Mouse (Mus musculus) embryonic fibroblast, embryonic 13.5 days (primary cell): ENCODE measurements around the gene Slc13a5.

Experiments
- CTCF ChIP-seq: IDR thresholded peaks from 2 replicates; pipeline ENCODE4 v1.5.1; 2011; ENCODE audit warnings: mild to moderate bottlenecking, control low read depth, low read length, moderate library complexity, borderline replicate concordance; ENCODE audit not compliant: insufficient read depth
- POLR2A ChIP-seq: IDR thresholded peaks from 2 replicates; pipeline ENCODE4 v1.6.1; 2011; ENCODE audit warnings: low read depth, mild to moderate bottlenecking, control low read depth, low read length, moderate library complexity

GRCm38 (mm10) chr11:72196506-72196905 is 70.5 kb downstream of the Slc13a5 start:
- TF ChIP-seq CTCF (no peak), POLR2A (no peak)
